Mouse (Mus musculus): Measurements from ENCODE around the gene Epn2. TPM values are rescaled to one million over a fixed set of nuclear protein-coding genes. Genes with fewer than 3 reads are reported as not detected.

Gene Epn2
- polyA plus RNA-seq, 2 experiments, result 1.7 to 1.9 TPM

DNA sequence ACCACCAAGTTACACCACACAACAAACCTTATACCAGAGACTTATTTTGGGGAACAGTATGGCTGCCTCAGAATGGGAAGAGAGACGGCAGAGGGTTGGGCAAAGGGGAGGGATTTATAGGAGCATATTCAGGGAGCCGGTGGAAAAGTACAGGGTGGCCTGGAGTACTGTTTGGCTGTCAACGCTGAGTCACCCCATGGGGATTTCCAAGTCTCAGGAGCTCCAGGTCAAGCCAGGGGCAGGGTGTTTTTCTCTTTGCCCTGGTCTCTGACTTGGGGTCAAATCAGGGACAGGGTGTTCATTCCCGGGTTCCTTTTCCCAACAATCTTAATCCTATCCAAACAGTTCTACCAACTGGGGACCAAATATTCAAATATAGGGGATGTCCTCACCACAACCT, 28.6 kb upstream of the Epn2 start:
- ATAC-seq (ENCODE audit: insufficient read depth) (no peak), DNase-seq (ENCODE audit: low read depth in 3 of 3, low spot score in 3 of 3) (no peak)
- WGBS (ENCODE audit: insufficient replicate concordance), result 58% methylated on average over 4 of the region's 4 CpGs
- TF ChIP-seq EP300 (IDR thresholded peaks at IDR 0.05; ENCODE audit: low read depth), result no peak
- TF ChIP-seq CTCF (IDR thresholded peaks at IDR 0.05; ENCODE audit: low read depth), result no peak
- H3K4me2 ChIP-seq (ENCODE audit: low read depth), result no peak overlapping the region
- H3K4me3 ChIP-seq (ENCODE audit: insufficient read depth in 1 of 2, low read depth in 2 of 2, low read length in 2 of 2), result no peak overlapping the region
- H3K9me3 ChIP-seq (ENCODE audit: control insufficient read depth, low read length), result no peaks in the 10 kb centered on the region
- no peaks in the 10 kb centered on the region for H3K27me3 ChIP-seq (ENCODE audit: control insufficient read depth, insufficient read depth, low read length)
- H3K36me3 ChIP-seq (replicated peaks; ENCODE audit: control insufficient read depth, insufficient read depth, low read depth), result no peaks in the 10 kb centered on the region
- H3K4me1 ChIP-seq (replicated peaks; ENCODE audit: control insufficient read depth in 2 of 2, insufficient read depth in 2 of 2, low read length in 1 of 2), result no peaks in the 10 kb centered on the region
- no peak overlapping the region for H3K27ac ChIP-seq
- no peak overlapping the region for H3K9ac ChIP-seq (replicated peaks)

DNA sequence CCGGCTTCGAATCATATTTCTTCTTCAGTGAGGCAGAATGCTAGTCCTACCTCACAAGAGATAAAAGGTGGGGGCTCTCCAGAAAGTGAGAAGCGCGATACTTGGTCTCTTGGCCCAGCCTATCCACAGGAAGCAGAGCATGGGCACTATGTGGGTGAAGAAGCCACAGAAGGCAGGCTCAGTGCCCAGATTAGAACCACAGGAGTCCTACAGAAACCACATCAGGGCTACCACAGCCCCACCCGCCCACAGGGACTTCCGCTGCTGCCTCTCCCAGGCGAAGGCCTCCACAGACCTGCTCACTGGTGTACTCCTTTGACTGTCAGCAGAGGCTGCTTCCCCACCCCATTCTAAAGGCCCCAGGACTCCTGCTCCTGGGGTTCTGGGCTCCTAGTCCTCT, 23.2 kb upstream of the Epn2 start:
- DNase-seq (ENCODE audit: low read depth in 3 of 3, low spot score in 3 of 3), result peak in 1 of 3 experiments; percentile 14

DNA sequence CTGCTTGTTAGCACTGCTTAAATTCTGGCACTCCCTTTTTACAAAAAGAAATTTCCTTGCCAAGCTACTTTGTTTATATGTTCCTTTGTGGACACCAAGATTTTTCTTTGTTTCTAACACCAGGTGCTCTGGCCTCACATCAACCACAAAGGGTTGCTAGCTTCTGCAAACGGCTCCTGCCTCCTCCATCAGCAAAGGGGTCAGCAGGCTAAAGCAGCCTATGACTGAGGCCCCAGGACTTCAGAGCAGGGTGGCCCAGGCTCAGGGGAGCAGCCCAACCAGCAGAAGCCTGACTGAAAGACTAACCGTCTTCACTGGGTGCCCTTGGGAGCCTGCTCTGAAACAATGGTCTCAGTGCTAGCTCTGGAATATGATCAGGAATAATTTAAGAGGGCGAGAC, 22.0 kb upstream of the Epn2 start:
- H3K36me3 ChIP-seq (replicated peaks; ENCODE audit: control insufficient read depth, insufficient read depth, low read depth), result no peaks in the 10 kb centered on the region
- TF ChIP-seq CTCF (IDR thresholded peaks at IDR 0.05; ENCODE audit: low read depth), result no peak
- TF ChIP-seq EP300 (IDR thresholded peaks at IDR 0.05; ENCODE audit: low read depth), result no peak
- H3K4me2 ChIP-seq (ENCODE audit: low read depth), result no peak overlapping the region
- no peaks in the 10 kb centered on the region; the same call in 1 of the 2 replicates for H3K27me3 ChIP-seq (ENCODE audit: control insufficient read depth, insufficient read depth, low read length)
- H3K4me1 ChIP-seq (replicated peaks; ENCODE audit: control insufficient read depth in 2 of 2, insufficient read depth in 2 of 2, low read length in 1 of 2), result no peaks in the 10 kb centered on the region
- 38% methylated on average over 3 of the region's 3 CpGs for WGBS (ENCODE audit: insufficient replicate concordance)
- no peak for DNase-seq (ENCODE audit: low read depth in 3 of 3, low spot score in 3 of 3)
- H3K4me3 ChIP-seq (ENCODE audit: insufficient read depth in 1 of 2, low read depth in 2 of 2, low read length in 2 of 2), result no peak overlapping the region
- H3K27ac ChIP-seq, result no peak overlapping the region
- ATAC-seq (ENCODE audit: insufficient read depth), result no peak
- H3K9me3 ChIP-seq (ENCODE audit: control insufficient read depth, low read length), result no peaks in the 10 kb centered on the region
- H3K9ac ChIP-seq (replicated peaks), result no peak overlapping the region

More for the DNA sequence above, 23.2 kb upstream of the Epn2 start:
- WGBS (ENCODE audit: insufficient replicate concordance), result 7% methylated on average over 7 of the region's 7 CpGs
- Histone ChIP-seq H3K4me1 (replicated peaks; ENCODE audit: control insufficient read depth in 2 of 2, insufficient read depth in 2 of 2, low read length in 1 of 2) (no peaks in the 10 kb centered on the region), H3K9me3 (ENCODE audit: control insufficient read depth, low read length) (no peaks in the 10 kb centered on the region), H3K36me3 (replicated peaks; ENCODE audit: control insufficient read depth, insufficient read depth, low read depth) (no peaks in the 10 kb centered on the region), H3K27ac (no peak overlapping the region), H3K27me3 (ENCODE audit: control insufficient read depth, insufficient read depth, low read length) (no peaks in the 10 kb centered on the region; the same call in 1 of the 2 replicates), H3K4me3 (ENCODE audit: insufficient read depth in 1 of 2, low read depth in 2 of 2, low read length in 2 of 2) (no peak overlapping the region), H3K9ac (replicated peaks) (no peak overlapping the region), H3K4me2 (ENCODE audit: low read depth) (no peak overlapping the region)
- no peak for TF ChIP-seq CTCF (IDR thresholded peaks at IDR 0.05; ENCODE audit: low read depth)
- TF ChIP-seq EP300 (IDR thresholded peaks at IDR 0.05; ENCODE audit: low read depth), result no peak
- ATAC-seq (ENCODE audit: insufficient read depth), result 0 out of 2 replicates have a peak, but pooled peaks have one; percentile 31

DNA sequence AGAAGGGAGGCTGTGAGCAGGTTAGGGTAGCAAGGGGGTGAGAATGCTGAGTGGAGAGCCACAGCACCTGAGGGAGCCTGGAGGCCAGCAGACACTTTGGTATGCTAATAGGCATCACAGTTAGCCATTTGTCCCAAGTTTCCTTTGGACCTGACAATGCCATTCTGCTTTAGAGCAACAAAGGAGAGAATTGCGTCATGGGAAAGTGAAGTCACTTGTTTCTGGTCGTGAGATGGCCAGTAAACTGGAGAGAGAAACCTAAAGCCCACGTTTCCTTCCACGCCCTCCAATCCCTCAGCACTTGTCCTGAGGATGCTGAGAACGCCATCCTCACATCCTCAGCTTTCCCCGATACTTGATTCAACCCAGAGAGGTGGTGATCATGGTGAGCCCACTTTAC, 18.9 kb upstream of the Epn2 start:
- no peak for TF ChIP-seq CTCF (IDR thresholded peaks at IDR 0.05; ENCODE audit: low read depth)
- TF ChIP-seq EP300 (IDR thresholded peaks at IDR 0.05; ENCODE audit: low read depth), result no peak
- no peak overlapping the region for H3K4me3 ChIP-seq (ENCODE audit: insufficient read depth in 1 of 2, low read depth in 2 of 2, low read length in 2 of 2)
- H3K27me3 ChIP-seq (ENCODE audit: control insufficient read depth, insufficient read depth, low read length), result no peaks in the 10 kb centered on the region; the same call in 1 of the 2 replicates
- ATAC-seq (ENCODE audit: insufficient read depth) (no peak), DNase-seq (ENCODE audit: low read depth in 3 of 3, low spot score in 3 of 3) (no peak)
- no peak overlapping the region for H3K9ac ChIP-seq (replicated peaks)
- 31% methylated on average over 6 of the region's 6 CpGs for WGBS (ENCODE audit: insufficient replicate concordance)
- H3K4me2 ChIP-seq (ENCODE audit: low read depth), result no peak overlapping the region
- H3K27ac ChIP-seq, result no peak overlapping the region
- H3K9me3 ChIP-seq (ENCODE audit: control insufficient read depth, low read length), result no peaks in the 10 kb centered on the region
- no peaks in the 10 kb centered on the region for H3K36me3 ChIP-seq (replicated peaks; ENCODE audit: control insufficient read depth, insufficient read depth, low read depth)
- no peaks in the 10 kb centered on the region for H3K4me1 ChIP-seq (replicated peaks; ENCODE audit: control insufficient read depth in 2 of 2, insufficient read depth in 2 of 2, low read length in 1 of 2)

DNA sequence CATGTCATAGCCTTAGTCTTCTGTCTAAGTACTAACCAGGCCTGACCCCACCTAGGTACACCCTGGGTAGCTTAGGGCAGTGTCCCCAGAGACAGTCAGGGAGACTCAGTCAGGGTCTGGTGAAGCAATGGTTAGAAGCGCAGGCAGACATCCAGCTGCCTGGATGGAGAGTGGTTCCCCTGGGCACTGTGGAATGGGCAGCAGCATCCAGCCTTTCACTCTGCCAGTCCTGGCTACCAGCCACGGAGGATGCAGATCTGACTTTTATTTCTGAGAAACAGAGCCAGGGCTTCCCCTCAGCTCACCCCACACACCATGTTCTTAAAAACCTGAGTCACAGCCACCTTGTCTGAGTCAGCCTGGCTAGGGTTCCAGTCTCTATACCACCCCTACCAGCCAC, 18.0 kb upstream of the Epn2 start:
- WGBS (ENCODE audit: insufficient replicate concordance), result 51% methylated on average over 2 of the region's 2 CpGs
- Histone ChIP-seq H3K36me3 (replicated peaks; ENCODE audit: control insufficient read depth, insufficient read depth, low read depth) (no peaks in the 10 kb centered on the region), H3K27ac (no peak overlapping the region), H3K9ac (replicated peaks) (no peak overlapping the region), H3K4me1 (replicated peaks; ENCODE audit: control insufficient read depth in 2 of 2, insufficient read depth in 2 of 2, low read length in 1 of 2) (no peaks in the 10 kb centered on the region), H3K4me2 (ENCODE audit: low read depth) (no peak overlapping the region), H3K27me3 (ENCODE audit: control insufficient read depth, insufficient read depth, low read length) (no peaks in the 10 kb centered on the region; the same call in 1 of the 2 replicates), H3K4me3 (ENCODE audit: insufficient read depth in 1 of 2, low read depth in 2 of 2, low read length in 2 of 2) (no peak overlapping the region), H3K9me3 (ENCODE audit: control insufficient read depth, low read length) (no peaks in the 10 kb centered on the region)
- ATAC-seq (ENCODE audit: insufficient read depth), result no peak
- TF ChIP-seq EP300 (IDR thresholded peaks at IDR 0.05; ENCODE audit: low read depth) (no peak), CTCF (IDR thresholded peaks at IDR 0.05; ENCODE audit: low read depth) (no peak)
- DNase-seq (ENCODE audit: low read depth in 3 of 3, low spot score in 3 of 3), result no peak
